8 mouse cellular contexts compared by ENCODE assay signal in genomic region chr8:48555546-48556141, GRCm38 (mm10).
DNase-seq lines count a peak whose midpoint lies in the region; ATAC-seq and TF ChIP-seq lines count a peak whose summit lies in the region.

No protein-coding gene starts in this region.

- no peaks in the 10 kb centered on the region for H3K9me3 ChIP-seq in embryonic facial prominence, embryonic 10.5 days
- H3K9me3 ChIP-seq in kidney, embryonic 16.5 days (ENCODE audit: low read length), result no peaks in the 10 kb centered on the region

- H3K9ac ChIP-seq in kidney, embryonic 16.5 days (replicated peaks; ENCODE audit: low read length), result peak overlapping the region; percentile 85
- H3K9ac ChIP-seq in liver, adult 2 months (ENCODE audit: low read depth, low read length), result peak overlapping the region; percentile 81

- peak overlapping the region; percentile 78 for H3K4me2 ChIP-seq in kidney, embryonic 16.5 days (replicated peaks; ENCODE audit: low read depth, low read length)

- peak overlapping the region; percentile 70 for H3K4me3 ChIP-seq in embryonic facial prominence, embryonic 10.5 days
- peak overlapping the region; percentile 62 for H3K4me3 ChIP-seq in kidney, embryonic 16.5 days (ENCODE audit: low read length)
- H3K4me3 ChIP-seq in liver, adult 2 months (ENCODE audit: insufficient read depth, low read depth, low read length), result peak overlapping the region; percentile 85

- peak; percentile 89 for ATAC-seq in kidney, embryonic 16.5 days (ENCODE audit: low FRiP score, low TSS enrichment)
- ATAC-seq in CD4-positive, CD25-positive, alpha-beta regulatory T cell, adult 4 months, result no peak

- WGBS in embryonic facial prominence, embryonic 10.5 days, result under 1% methylated on average over 55 of the region's 55 CpGs
- under 1% methylated on average over 55 of the region's 55 CpGs for WGBS in kidney, embryonic 16.5 days
- under 1% methylated on average over 55 of the region's 55 CpGs for WGBS in liver, adult 2 months

- H3K79me2 ChIP-seq in liver, adult 2 months (ENCODE audit: control insufficient read depth, insufficient read depth, low read length), result no peaks in the 10 kb centered on the region; the same call in 1 of the 2 replicates

- DNase-seq in urinary bladder, postnatal 14 days (ENCODE audit: low spot score), result peak; percentile 21
- DNase-seq in urinary bladder, adult 18-20 months (ENCODE audit: low spot score in 2 of 2), result no peak
- DNase-seq in embryonic facial prominence, embryonic 10.5 days (ENCODE audit: low spot score), result peak; percentile 85
- DNase-seq in heart, adult 18-20 months, result peak; percentile 14 to 40
- DNase-seq in liver, adult 2 months (ENCODE audit: extremely low read depth, low read depth, low spot score), result no peak
- peak; percentile 75 for DNase-seq in retina, embryonic 14.5 days (ENCODE audit: low spot score)

- no peaks in the 10 kb centered on the region for H3K36me3 ChIP-seq in embryonic facial prominence, embryonic 10.5 days (replicated peaks)
- H3K36me3 ChIP-seq in kidney, embryonic 16.5 days (ENCODE audit: insufficient read depth, low read length), result no peaks in the 10 kb centered on the region
- H3K36me3 ChIP-seq in liver, adult 2 months (ENCODE audit: control insufficient read depth, insufficient read depth, low read length), result no peaks in the 10 kb centered on the region

- TF ChIP-seq CTCF in liver, adult 2 months (IDR thresholded peaks at IDR 0.05; ENCODE audit: low read depth, low read length), result no peak

- peak overlapping the region; percentile 98 for H3K27ac ChIP-seq in embryonic facial prominence, embryonic 10.5 days (replicated peaks)
- peak overlapping the region; percentile 88 for H3K27ac ChIP-seq in kidney, embryonic 16.5 days (ENCODE audit: low read length)
- no peak overlapping the region for H3K27ac ChIP-seq in liver, adult 2 months (replicated peaks; ENCODE audit: insufficient read depth, low read depth, low read length)

- no peaks in the 10 kb centered on the region for H3K27me3 ChIP-seq in embryonic facial prominence, embryonic 10.5 days (replicated peaks; ENCODE audit: low read depth, poor library complexity, severe bottlenecking)
- H3K27me3 ChIP-seq in kidney, embryonic 16.5 days (ENCODE audit: insufficient read depth, low read length), result no peaks in the 10 kb centered on the region
- no peaks in the 10 kb centered on the region for H3K27me3 ChIP-seq in liver, adult 2 months (ENCODE audit: control insufficient read depth, insufficient read depth, low read length)

- no peak for TF ChIP-seq POLR2A in liver, adult 2 months (IDR thresholded peaks at IDR 0.05; ENCODE audit: extremely low read depth, insufficient read depth, low read length)

- H3K4me1 ChIP-seq in embryonic facial prominence, embryonic 10.5 days, result peaks cover 42% of the 10 kb centered on the region
- H3K4me1 ChIP-seq in kidney, embryonic 16.5 days (ENCODE audit: insufficient read depth, low read length), result peaks cover 4% of the 10 kb centered on the region; the same call in 1 of the 2 replicates
- H3K4me1 ChIP-seq in liver, adult 2 months (ENCODE audit: control insufficient read depth, insufficient read depth, low read length), result peaks cover 2% of the 10 kb centered on the region; the same call in 1 of the 2 replicates

Comparison
In these comparisons a context has a peak if more than half of its experiments do, and no peak if none do; other contexts are left out.
1. DNase-seq: peak in urinary bladder, postnatal 14 days (single experiment), embryonic facial prominence, embryonic 10.5 days (single experiment), heart, adult 18-20 months (2 of 2) and retina, embryonic 14.5 days (single experiment); none in urinary bladder, adult 18-20 months (0 of 2) and liver, adult 2 months (single experiment).
2. Peak in every context shown above with its lines, with median percentiles within 50 percentile points of each other: H3K4me3 ChIP-seq.